Mouse (Mus musculus): Measurements from ENCODE around the gene Spin4. TPM values are rescaled to one million over a fixed set of nuclear protein-coding genes. Genes with fewer than 3 reads are reported as not detected.

Gene Spin4
- polyA plus RNA-seq (2015; fragmentation: Nextera tagmentation; extraction: Ambion mirVana) = 3.2 and 4.8 TPM in 2 replicates

DNA sequence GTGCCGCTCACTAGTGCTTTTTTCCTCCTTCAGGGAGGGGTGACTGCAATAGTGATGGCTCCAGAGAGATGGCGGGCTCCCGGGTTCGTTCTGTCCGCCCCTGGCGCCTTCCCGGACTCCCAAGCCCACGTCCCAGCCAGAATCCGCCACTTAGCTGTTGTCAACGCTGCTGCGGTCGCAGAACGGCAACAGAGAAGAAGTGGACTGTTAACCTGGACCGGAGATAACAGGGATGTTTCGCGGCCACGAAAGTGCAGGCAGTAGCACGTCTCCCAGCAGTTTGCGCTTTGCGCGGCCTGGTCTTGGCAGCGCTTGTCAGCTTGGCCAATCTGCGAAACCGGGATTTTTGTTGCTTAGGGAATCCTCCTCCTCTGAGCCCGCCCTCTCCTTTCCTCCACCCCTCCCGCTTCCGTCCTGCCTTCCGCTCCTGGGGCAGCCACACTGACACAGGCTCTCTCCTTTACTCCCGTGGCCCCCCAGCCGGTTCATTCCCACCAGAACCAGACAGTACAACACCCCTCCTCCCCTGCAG, at the start of gene Spin4:
TSS of gene Spin4 (minus strand) at position 322 of the 532 bp plus-strand sequence.
- WGBS = 12% methylated on average over 30 of the region's 30 CpGs
- H3K4me3 ChIP-seq = peak within 1 kb of the TSS; percentile 49

DNA sequence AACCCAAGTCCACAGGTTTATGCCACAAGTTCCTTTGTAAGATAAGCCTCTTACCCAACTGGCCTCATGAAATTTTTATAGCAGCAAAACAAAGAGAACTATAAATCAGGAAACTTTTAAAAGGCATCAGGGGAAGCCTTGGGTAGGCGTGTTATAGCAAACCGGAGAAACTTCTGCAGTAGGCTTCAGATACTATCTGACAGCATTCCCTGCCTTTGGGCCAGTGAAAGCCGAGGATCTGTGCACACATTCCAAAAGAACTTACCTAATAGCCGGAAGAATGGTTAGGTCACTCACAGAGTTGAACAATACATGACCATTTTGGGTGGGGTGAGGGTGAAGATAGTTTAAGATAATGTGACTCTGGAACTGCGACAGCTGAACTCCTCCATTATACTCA, 1.4 kb upstream of the Spin4 start:
- no peak overlapping the region for H3K27ac ChIP-seq (replicated peaks)
- H3K4me1 ChIP-seq (replicated peaks) = 0 out of 2 replicates have a peak, but pooled peaks cover 3% of the 10 kb centered on the region
- ATAC-seq (ENCODE audit: low read depth) = no peak
- WGBS = 45% methylated on average over 5 of the region's 5 CpGs
- H3K27me3 ChIP-seq = no peaks in the 10 kb centered on the region; the same call in 1 of the 2 replicates
- H3K9me3 ChIP-seq = no peaks in the 10 kb centered on the region
- no peak overlapping the region for H3K4me2 ChIP-seq
- H3K9ac ChIP-seq = no peak overlapping the region
- no peaks in the 10 kb centered on the region for H3K36me3 ChIP-seq
- H3K4me3 ChIP-seq = no peak overlapping the region

More for the DNA sequence above, at the start of gene Spin4:
- Histone ChIP-seq H3K27me3 (no peaks in the 10 kb centered on the region; the same call in 1 of the 2 replicates), H3K9me3 (no peaks in the 10 kb centered on the region), H3K36me3 (no peaks in the 10 kb centered on the region), H3K27ac (replicated peaks) (peak within 1 kb of the TSS; percentile 82), H3K4me2 (peak within 1 kb of the TSS; percentile 66), H3K9ac (peak within 1 kb of the TSS; percentile 66), H3K4me1 (replicated peaks) (0 out of 2 replicates have a peak, but pooled peaks cover 3% of the 10 kb centered on the region)
- peak; percentile 94 for ATAC-seq (ENCODE audit: low read depth)

GRCm38 (mm10) chrX:95025779-95026360, 612 bp downstream of the Spin4 start:
- peak; percentile 74 for ATAC-seq (ENCODE audit: low read depth)
- Histone ChIP-seq H3K36me3 (no peaks in the 10 kb centered on the region), H3K27me3 (no peaks in the 10 kb centered on the region; the same call in 1 of the 2 replicates), H3K4me1 (replicated peaks) (0 out of 2 replicates have a peak, but pooled peaks cover 3% of the 10 kb centered on the region), H3K9me3 (no peaks in the 10 kb centered on the region), H3K4me2 (peak overlapping the region; percentile 66), H3K9ac (peak overlapping the region; percentile 66), H3K4me3 (peak overlapping the region; percentile 49), H3K27ac (replicated peaks) (peak overlapping the region; percentile 82)
- WGBS = 17% methylated on average over 23 of the region's 23 CpGs

GRCm38 (mm10) chrX:95012033-95012432, 14.4 kb downstream of the Spin4 start:
- no peak overlapping the region for H3K4me2 ChIP-seq
- H3K4me1 ChIP-seq (replicated peaks) = no peaks in the 10 kb centered on the region
- no peak overlapping the region for H3K27ac ChIP-seq (replicated peaks)
- H3K36me3 ChIP-seq = no peaks in the 10 kb centered on the region
- H3K9ac ChIP-seq = no peak overlapping the region
- no peak overlapping the region for H3K4me3 ChIP-seq
- WGBS = 24% methylated on average over 4 of the region's 4 CpGs
- ATAC-seq (ENCODE audit: low read depth) = no peak
- no peaks in the 10 kb centered on the region for H3K9me3 ChIP-seq
- no peaks in the 10 kb centered on the region for H3K27me3 ChIP-seq

GRCm38 (mm10) chrX:94998845-94999244, 27.6 kb downstream of the Spin4 start:
- Histone ChIP-seq H3K9me3 (no peaks in the 10 kb centered on the region), H3K27me3 (no peaks in the 10 kb centered on the region), H3K36me3 (no peaks in the 10 kb centered on the region), H3K4me1 (replicated peaks) (no peaks in the 10 kb centered on the region), H3K4me3 (no peak overlapping the region), H3K4me2 (no peak overlapping the region), H3K27ac (replicated peaks) (no peak overlapping the region), H3K9ac (no peak overlapping the region)
- no peak for ATAC-seq (ENCODE audit: low read depth)
- 95% methylated on average over 11 of the region's 11 CpGs for whole genome bisulfite sequencing

DNA sequence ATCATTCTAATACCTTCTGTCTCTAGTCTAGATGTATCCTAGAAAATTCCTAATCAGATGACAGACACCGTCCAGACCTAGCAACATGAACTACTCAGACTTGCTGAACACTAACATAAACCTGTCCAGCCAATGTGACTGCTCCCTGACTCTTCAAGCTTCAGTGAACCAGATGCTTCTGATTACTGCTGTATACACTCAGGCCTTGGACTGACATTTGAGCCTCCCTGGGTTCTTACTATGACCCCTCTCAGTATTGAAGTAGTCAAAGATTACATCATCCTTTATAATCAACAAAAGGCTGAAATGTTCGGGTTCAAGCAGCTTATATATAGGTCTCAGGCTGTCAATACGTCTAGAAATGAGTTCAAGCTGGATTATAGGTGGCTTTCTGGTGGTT, 32.4 kb downstream of the Spin4 start:
- no peak overlapping the region for H3K9ac ChIP-seq

GRCm38 (mm10) chrX:94990903-94991302, 35.6 kb downstream of the Spin4 start:
- Histone ChIP-seq H3K27ac (replicated peaks) (no peak overlapping the region), H3K9me3 (no peaks in the 10 kb centered on the region), H3K4me3 (peak overlapping the region; percentile 38), H3K36me3 (no peaks in the 10 kb centered on the region), H3K4me1 (replicated peaks) (no peaks in the 10 kb centered on the region), H3K9ac (peak overlapping the region; percentile 56; the same call in 1 of the 2 replicates), H3K27me3 (peaks cover 17% of the 10 kb centered on the region; the same call in 1 of the 2 replicates), H3K4me2 (peak overlapping the region; percentile 60)
- ATAC-seq (ENCODE audit: low read depth) = no peak
- 67% methylated on average over 2 of the region's 2 CpGs for WGBS

More for the DNA sequence above, 32.4 kb downstream of the Spin4 start:
- Histone ChIP-seq H3K4me1 (replicated peaks) (no peaks in the 10 kb centered on the region), H3K27me3 (peaks cover 17% of the 10 kb centered on the region; the same call in 1 of the 2 replicates), H3K36me3 (no peaks in the 10 kb centered on the region), H3K4me3 (no peak overlapping the region), H3K27ac (replicated peaks) (no peak overlapping the region), H3K4me2 (no peak overlapping the region), H3K9me3 (no peaks in the 10 kb centered on the region)
- WGBS = 47% methylated on average over 3 of the region's 3 CpGs
- no peak for ATAC-seq (ENCODE audit: low read depth)

DNA sequence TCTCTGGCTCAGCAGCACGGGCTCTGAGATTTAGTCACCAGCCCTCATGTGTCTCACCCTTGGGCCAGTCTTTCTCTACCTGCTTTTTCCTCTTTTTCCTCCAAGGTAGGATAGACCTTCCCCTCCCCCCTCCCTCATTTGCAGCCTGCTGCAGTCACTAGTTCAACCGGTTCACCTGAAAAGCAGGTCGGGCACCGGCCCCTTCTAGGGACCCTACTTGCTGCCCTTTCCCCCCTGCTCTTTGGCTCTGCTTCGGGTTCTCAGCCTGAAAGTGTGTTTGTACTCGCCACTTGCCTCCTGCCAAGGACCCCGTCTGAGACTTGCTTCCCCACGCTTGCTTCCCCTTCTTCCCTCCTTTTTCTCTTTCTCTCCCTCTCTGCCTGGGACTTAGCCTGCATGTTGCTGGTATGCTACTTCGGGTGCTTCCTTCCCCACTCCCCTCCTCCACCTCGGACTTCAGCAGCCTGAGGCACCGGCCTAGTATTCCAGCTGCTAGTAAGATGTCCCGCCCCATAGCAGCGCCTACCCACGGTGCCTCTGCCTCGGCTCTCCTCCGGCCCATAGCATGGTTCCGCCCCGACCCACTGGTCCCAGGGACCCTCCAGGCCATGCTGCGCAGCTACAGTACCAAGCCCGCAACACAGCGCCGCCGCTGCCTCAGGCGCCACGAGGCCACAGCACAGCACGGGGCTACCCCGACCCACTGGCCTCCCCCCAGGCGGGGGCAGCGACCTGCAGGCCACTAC, 36.2 kb downstream of the Spin4 start:
- H3K9ac ChIP-seq = peak overlapping the region; percentile 56; the same call in 1 of the 2 replicates
- ATAC-seq (ENCODE audit: low read depth) = peak; percentile 78
- H3K4me2 ChIP-seq = peak overlapping the region; percentile 60
- no peaks in the 10 kb centered on the region for H3K36me3 ChIP-seq
- peak overlapping the region; percentile 38 for H3K4me3 ChIP-seq
- H3K4me1 ChIP-seq (replicated peaks) = no peaks in the 10 kb centered on the region
- no peak overlapping the region for H3K27ac ChIP-seq (replicated peaks)
- H3K9me3 ChIP-seq = no peaks in the 10 kb centered on the region
- 15% methylated on average over 29 of the region's 29 CpGs for WGBS
- H3K27me3 ChIP-seq = peaks cover 17% of the 10 kb centered on the region; the same call in 1 of the 2 replicates

Other genes with a start within 250 kb of the Spin4 start
- gene Arhgef9, start 170.2 kb upstream of the Spin4 start, polyA plus RNA-seq (2015; fragmentation: Nextera tagmentation; extraction: Ambion mirVana) = 32.8 and 33.3 TPM in 2 replicates